Mouse (Mus musculus): ENCODE measurements around the gene Eef2kmt. TPM values are rescaled to one million over a fixed set of nuclear protein-coding genes. Genes with fewer than 3 reads are reported as not detected.

Eef2kmt gene
- polyA plus RNA-seq, 1 experiment from 2014 or later, result 35.5 TPM

DNA sequence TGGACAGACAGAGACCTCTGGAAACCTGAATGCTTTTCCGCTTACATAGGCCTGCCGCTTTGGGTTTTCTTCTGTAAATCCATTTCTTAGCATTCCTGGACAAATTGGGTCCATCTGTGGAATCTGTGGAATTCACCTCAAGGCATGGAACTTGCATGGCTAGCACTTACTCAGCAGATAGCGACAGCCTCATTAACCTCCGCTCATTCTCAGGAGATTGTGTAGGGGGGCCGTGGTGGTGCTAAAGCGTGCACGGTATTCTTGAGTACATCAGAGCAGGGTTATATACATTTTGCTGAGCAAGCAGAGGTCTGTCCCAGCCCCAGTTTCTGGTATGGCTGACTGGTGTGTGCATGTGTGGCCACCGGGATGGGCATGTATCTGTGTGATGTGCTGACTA lies 7.4 kb upstream of the Eef2kmt start:
- Histone ChIP-seq H3K36me3 (ENCODE audit: control insufficient read depth, insufficient read depth, low read length) (no peaks in the 10 kb centered on the region), H3K4me1 (ENCODE audit: control insufficient read depth, insufficient read depth, low read length) (no peaks in the 10 kb centered on the region), H3K4me3 (ENCODE audit: low read depth, low read length) (no peak overlapping the region), H3K4me2 (replicated peaks; ENCODE audit: low read depth, low read length) (no peak overlapping the region), H3K27me3 (ENCODE audit: control insufficient read depth, insufficient read depth, low read length) (no peaks in the 10 kb centered on the region), H3K9ac (replicated peaks; ENCODE audit: low read depth, low read length) (no peak overlapping the region), H3K9me3 (ENCODE audit: control insufficient read depth, low read depth, low read length) (no peaks in the 10 kb centered on the region; the same call in 1 of the 2 replicates), H3K27ac (ENCODE audit: low read length) (no peak overlapping the region)
- ATAC-seq (ENCODE audit: insufficient number of reproducible peaks, insufficient read depth, low FRiP score, low read depth), result no peak
- whole genome bisulfite sequencing, result 47% methylated on average over 8 of the region's 8 CpGs

DNA sequence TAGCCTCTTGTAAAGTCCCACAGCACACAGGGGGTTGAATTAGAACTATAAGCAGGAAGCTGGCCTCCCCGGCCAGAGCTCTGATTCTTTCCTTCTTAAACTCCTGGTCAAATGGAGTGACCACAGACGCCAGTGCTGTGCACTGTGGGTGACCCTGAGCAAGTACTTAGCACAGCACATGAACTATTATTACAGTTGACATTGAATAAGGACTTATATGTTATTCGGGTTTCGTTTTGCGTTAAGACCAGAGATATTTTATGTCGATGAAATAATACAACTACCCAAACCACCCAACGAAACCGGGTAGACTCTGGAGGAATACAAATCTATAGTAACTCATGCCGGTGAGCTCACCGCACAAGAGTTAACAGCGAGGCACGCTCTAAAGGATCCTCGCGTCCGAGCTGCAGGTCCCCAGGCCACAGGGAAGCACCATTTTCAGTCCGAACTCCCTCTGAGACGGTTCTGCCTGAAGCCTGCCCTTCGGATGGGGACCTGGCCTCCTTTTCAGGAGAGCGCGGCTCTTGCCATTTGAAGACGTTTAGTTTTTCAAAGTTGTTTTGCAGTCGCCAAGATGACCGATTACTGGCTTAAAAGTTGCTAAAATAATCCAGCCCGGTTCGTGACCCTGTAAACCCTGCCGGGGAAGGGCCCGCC lies 572 bp downstream of the Eef2kmt start:
- H3K4me3 ChIP-seq (ENCODE audit: low read depth, low read length), result peak overlapping the region; percentile 77
- H3K4me2 ChIP-seq (replicated peaks; ENCODE audit: low read depth, low read length), result peak overlapping the region; percentile 73
- H3K4me1 ChIP-seq (ENCODE audit: control insufficient read depth, insufficient read depth, low read length), result no peaks in the 10 kb centered on the region
- peak overlapping the region; percentile 85 for H3K27ac ChIP-seq (ENCODE audit: low read length)
- no peaks in the 10 kb centered on the region for H3K9me3 ChIP-seq (ENCODE audit: control insufficient read depth, low read depth, low read length)
- ATAC-seq (ENCODE audit: insufficient number of reproducible peaks, insufficient read depth, low FRiP score, low read depth), result no peak
- H3K9ac ChIP-seq (replicated peaks; ENCODE audit: low read depth, low read length), result peak overlapping the region; percentile 69
- no peaks in the 10 kb centered on the region for H3K36me3 ChIP-seq (ENCODE audit: control insufficient read depth, insufficient read depth, low read length)
- no peaks in the 10 kb centered on the region for H3K27me3 ChIP-seq (ENCODE audit: control insufficient read depth, insufficient read depth, low read length)
- 2% methylated on average over 27 of the region's 27 CpGs for whole genome bisulfite sequencing

DNA sequence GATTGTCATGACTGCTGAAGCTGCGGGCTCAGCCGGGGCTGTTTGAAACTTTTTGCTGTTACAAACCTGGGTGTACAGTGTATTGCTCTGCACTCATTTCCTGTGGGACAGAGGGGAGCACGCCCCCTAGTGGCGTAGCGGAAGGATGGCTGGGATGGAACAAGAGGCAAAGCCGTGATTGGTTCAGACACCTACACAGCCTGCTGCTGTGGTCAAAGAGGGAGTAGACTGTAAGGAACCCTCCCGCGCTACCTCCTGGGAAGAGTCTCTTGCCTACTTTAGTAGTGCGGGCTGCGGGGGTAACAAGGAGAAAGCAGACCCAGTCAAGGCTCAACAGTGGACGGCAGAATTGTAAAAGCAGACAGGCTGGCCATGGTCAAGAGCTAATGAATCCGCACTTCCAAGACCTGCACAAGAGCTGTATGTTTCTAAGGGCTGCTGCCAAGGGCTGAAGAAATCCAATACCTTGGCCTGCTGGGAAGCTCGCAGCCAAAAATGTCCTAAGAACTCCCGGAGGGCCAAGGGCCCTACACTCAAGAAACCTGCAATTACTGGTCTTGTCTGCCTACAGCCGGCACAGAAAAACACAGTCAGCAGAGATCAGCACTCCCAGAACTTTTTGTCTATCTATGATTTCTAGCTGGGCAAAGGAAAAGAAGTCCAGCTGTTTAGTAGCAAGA lies 1.3 kb downstream of the Eef2kmt start:
- Histone ChIP-seq H3K9me3 (ENCODE audit: control insufficient read depth, low read depth, low read length) (no peaks in the 10 kb centered on the region), H3K9ac (replicated peaks; ENCODE audit: low read depth, low read length) (peak overlapping the region; percentile 15), H3K36me3 (ENCODE audit: control insufficient read depth, insufficient read depth, low read length) (no peaks in the 10 kb centered on the region), H3K4me3 (ENCODE audit: low read depth, low read length) (peak overlapping the region; percentile 77), H3K4me2 (replicated peaks; ENCODE audit: low read depth, low read length) (peak overlapping the region; percentile 73), H3K27ac (ENCODE audit: low read length) (peak overlapping the region; percentile 85; the same call in 1 of the 2 replicates), H3K27me3 (ENCODE audit: control insufficient read depth, insufficient read depth, low read length) (no peaks in the 10 kb centered on the region), H3K4me1 (ENCODE audit: control insufficient read depth, insufficient read depth, low read length) (no peaks in the 10 kb centered on the region)
- ATAC-seq (ENCODE audit: insufficient number of reproducible peaks, insufficient read depth, low FRiP score, low read depth), result peak; percentile 59
- 4% methylated on average over 15 of the region's 15 CpGs for WGBS

DNA sequence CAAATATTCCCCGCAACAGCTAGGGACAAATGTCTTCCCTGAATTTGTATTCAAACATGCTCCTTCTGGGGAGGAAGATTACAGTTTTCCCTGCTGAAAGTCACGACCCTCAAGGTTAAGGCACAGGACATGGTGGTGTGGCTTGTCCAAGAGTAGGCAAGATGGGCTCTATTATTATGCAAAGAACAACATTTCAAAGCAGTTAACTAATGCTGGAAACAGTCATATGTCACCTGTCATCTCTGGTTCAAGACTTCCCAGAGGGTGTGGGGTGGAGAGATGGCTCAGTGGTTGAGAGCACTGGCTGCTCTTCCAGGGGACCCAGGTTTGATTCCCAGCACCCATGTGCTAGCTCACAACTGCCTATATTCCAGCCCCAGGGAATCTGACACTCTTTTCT lies 3.5 kb downstream of the Eef2kmt start:
- Histone ChIP-seq H3K4me3 (ENCODE audit: low read depth, low read length) (no peak overlapping the region), H3K9ac (replicated peaks; ENCODE audit: low read depth, low read length) (no peak overlapping the region), H3K27ac (ENCODE audit: low read length) (no peak overlapping the region), H3K4me1 (ENCODE audit: control insufficient read depth, insufficient read depth, low read length) (no peaks in the 10 kb centered on the region), H3K27me3 (ENCODE audit: control insufficient read depth, insufficient read depth, low read length) (no peaks in the 10 kb centered on the region), H3K9me3 (ENCODE audit: control insufficient read depth, low read depth, low read length) (no peaks in the 10 kb centered on the region), H3K36me3 (ENCODE audit: control insufficient read depth, insufficient read depth, low read length) (peaks cover 12% of the 10 kb centered on the region), H3K4me2 (replicated peaks; ENCODE audit: low read depth, low read length) (no peak overlapping the region)
- no peak for ATAC-seq (ENCODE audit: insufficient number of reproducible peaks, insufficient read depth, low FRiP score, low read depth)
- WGBS, result 86% methylated on average over 2 of the region's 2 CpGs

DNA sequence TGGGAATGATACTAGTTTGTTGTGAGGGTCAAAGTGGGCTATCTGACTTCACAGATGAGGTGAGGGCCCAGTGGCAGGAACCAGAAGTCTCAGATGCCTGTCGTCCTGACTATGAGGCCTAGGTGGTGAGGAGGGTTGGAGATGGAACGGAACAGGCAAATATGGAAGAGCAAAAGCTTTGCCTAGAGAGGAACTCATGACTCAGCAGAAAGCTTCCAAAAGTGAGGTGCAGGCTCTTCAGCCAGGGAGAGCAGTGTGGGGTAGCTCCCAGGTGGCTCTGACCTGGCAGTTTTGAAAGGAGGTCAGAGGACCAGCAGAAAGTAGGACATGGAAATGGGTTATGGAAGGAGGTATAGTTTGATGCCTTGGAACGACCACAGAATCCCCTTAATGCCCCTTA lies 4.9 kb downstream of the Eef2kmt start:
- Histone ChIP-seq H3K4me2 (replicated peaks; ENCODE audit: low read depth, low read length) (no peak overlapping the region), H3K9ac (replicated peaks; ENCODE audit: low read depth, low read length) (no peak overlapping the region), H3K36me3 (ENCODE audit: control insufficient read depth, insufficient read depth, low read length) (peaks cover 19% of the 10 kb centered on the region), H3K4me1 (ENCODE audit: control insufficient read depth, insufficient read depth, low read length) (no peaks in the 10 kb centered on the region), H3K27ac (ENCODE audit: low read length) (no peak overlapping the region), H3K9me3 (ENCODE audit: control insufficient read depth, low read depth, low read length) (no peaks in the 10 kb centered on the region), H3K4me3 (ENCODE audit: low read depth, low read length) (no peak overlapping the region), H3K27me3 (ENCODE audit: control insufficient read depth, insufficient read depth, low read length) (no peaks in the 10 kb centered on the region)
- no peak for ATAC-seq (ENCODE audit: insufficient number of reproducible peaks, insufficient read depth, low FRiP score, low read depth)
- WGBS, result 88% methylated on average over 3 of the region's 3 CpGs

DNA sequence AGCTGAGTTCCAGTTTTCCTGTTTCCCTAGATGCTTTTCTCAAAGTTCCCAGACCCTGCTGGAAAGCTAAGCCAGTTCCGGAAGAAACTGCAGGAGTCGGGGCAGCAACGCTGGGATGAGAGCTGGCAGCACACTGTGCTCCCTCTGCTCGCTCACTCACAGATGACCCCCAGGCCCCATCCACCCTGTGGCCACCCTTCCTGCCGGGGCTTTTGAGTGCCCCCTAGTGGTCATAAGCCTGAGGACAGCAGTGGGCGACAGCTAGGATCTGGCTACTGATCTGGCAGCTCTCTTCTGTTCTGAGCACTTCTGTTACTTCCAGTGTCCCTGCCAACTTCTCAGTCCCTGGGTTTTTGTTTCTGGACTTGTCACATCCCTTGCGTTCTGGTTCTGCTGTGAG lies 11.4 kb downstream of the Eef2kmt start:
- Histone ChIP-seq H3K4me3 (ENCODE audit: low read depth, low read length) (no peak overlapping the region), H3K36me3 (ENCODE audit: control insufficient read depth, insufficient read depth, low read length) (peaks cover 49% of the 10 kb centered on the region), H3K4me2 (replicated peaks; ENCODE audit: low read depth, low read length) (no peak overlapping the region), H3K27ac (ENCODE audit: low read length) (no peak overlapping the region), H3K27me3 (ENCODE audit: control insufficient read depth, insufficient read depth, low read length) (no peaks in the 10 kb centered on the region), H3K9ac (replicated peaks; ENCODE audit: low read depth, low read length) (no peak overlapping the region), H3K9me3 (ENCODE audit: control insufficient read depth, low read depth, low read length) (no peaks in the 10 kb centered on the region), H3K4me1 (ENCODE audit: control insufficient read depth, insufficient read depth, low read length) (no peaks in the 10 kb centered on the region)
- ATAC-seq (ENCODE audit: insufficient number of reproducible peaks, insufficient read depth, low FRiP score, low read depth), result peak; percentile 62; the same call in 1 of the 2 replicates
- WGBS, result 36% methylated on average over 7 of the region's 7 CpGs

DNA sequence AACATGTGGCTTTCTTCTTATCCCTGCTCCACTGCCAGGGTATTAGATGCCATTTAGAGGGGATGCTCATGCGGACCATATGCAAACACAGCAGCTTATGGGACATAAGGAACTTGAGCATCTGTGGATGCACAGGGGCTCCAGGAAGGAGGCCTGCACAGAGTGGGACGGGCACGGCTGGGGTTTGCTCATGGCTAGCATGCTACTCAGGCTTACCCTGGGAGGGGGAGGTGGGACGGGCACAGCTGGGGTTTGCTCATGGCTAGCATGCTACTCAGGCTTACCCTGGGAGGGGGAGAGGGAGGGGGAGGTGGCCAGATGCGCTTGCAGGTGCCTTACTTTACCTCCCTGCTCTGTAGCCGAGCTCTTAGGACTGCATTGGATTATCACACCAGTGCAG lies 12.9 kb downstream of the Eef2kmt start:
- WGBS, result 89% methylated on average over 6 of the region's 6 CpGs
- no peaks in the 10 kb centered on the region for H3K4me1 ChIP-seq (ENCODE audit: control insufficient read depth, insufficient read depth, low read length)
- no peak overlapping the region for H3K27ac ChIP-seq (ENCODE audit: low read length)
- H3K4me3 ChIP-seq (ENCODE audit: low read depth, low read length), result no peak overlapping the region
- H3K9ac ChIP-seq (replicated peaks; ENCODE audit: low read depth, low read length), result no peak overlapping the region
- no peak for ATAC-seq (ENCODE audit: insufficient number of reproducible peaks, insufficient read depth, low FRiP score, low read depth)
- no peaks in the 10 kb centered on the region for H3K27me3 ChIP-seq (ENCODE audit: control insufficient read depth, insufficient read depth, low read length)
- H3K9me3 ChIP-seq (ENCODE audit: control insufficient read depth, low read depth, low read length), result no peaks in the 10 kb centered on the region
- no peak overlapping the region for H3K4me2 ChIP-seq (replicated peaks; ENCODE audit: low read depth, low read length)
- H3K36me3 ChIP-seq (ENCODE audit: control insufficient read depth, insufficient read depth, low read length), result peaks cover 37% of the 10 kb centered on the region

DNA sequence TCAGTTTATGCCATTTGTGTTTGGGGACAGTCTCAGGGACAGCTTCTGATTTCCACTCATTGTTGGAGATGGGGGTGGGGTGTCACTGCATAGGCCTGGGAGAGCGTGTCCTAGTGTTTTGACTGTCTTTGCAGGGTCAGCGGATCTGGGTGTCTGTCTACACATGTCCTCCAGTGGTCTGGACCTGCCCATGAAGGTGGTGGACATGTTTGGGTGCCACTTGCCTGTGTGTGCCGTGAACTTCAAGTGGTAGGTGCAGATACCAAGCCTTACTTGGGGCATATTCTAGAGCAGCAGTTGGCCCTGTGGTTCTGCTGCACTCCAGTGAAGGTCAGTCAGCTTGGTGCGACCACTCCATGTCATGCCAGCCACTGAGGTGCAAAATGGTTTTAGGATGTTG lies 13.4 kb downstream of the Eef2kmt start:
- ATAC-seq (ENCODE audit: insufficient number of reproducible peaks, insufficient read depth, low FRiP score, low read depth), result no peak
- H3K4me2 ChIP-seq (replicated peaks; ENCODE audit: low read depth, low read length), result no peak overlapping the region
- no peaks in the 10 kb centered on the region for H3K27me3 ChIP-seq (ENCODE audit: control insufficient read depth, insufficient read depth, low read length)
- H3K9ac ChIP-seq (replicated peaks; ENCODE audit: low read depth, low read length), result no peak overlapping the region
- no peaks in the 10 kb centered on the region for H3K4me1 ChIP-seq (ENCODE audit: control insufficient read depth, insufficient read depth, low read length)
- WGBS, result 85% methylated on average over 4 of the region's 4 CpGs
- H3K4me3 ChIP-seq (ENCODE audit: low read depth, low read length), result no peak overlapping the region
- no peaks in the 10 kb centered on the region for H3K9me3 ChIP-seq (ENCODE audit: control insufficient read depth, low read depth, low read length)
- H3K27ac ChIP-seq (ENCODE audit: low read length), result no peak overlapping the region
- peaks cover 37% of the 10 kb centered on the region for H3K36me3 ChIP-seq (ENCODE audit: control insufficient read depth, insufficient read depth, low read length)
